Mouse (Mus musculus): ENCODE measurements at regions not wholly inside any gene's neighbourhood (a gene's known extent, or its start where the extent isn't known, plus 50 kb on each side); places are given as distances from the start of the nearest gene placed in this dataset.

GRCm38 (mm10) chr6:89259406-89259994 lies 102.9 kb downstream of the Plxna1 start:
- DNase-seq = no peak

GRCm38 (mm10) chr6:89262958-89263357 lies 99.5 kb downstream of the Plxna1 start:
- DNase-seq = no peak

- DNase-seq = no peak
These were observed 97.1 kb downstream of the Plxna1 start for GRCm38 (mm10) chr6:89265296-89265695.

All from kidney, postnatal 36 days (tissue).